Mouse (Mus musculus) c-Kit-positive CD71-negative TER-119-negative erythroid progenitor cells, embryonic 14.5 days (primary cell): ENCODE measurements around the gene Olfr1257.
"Not testable (repeated sequence)": the region's sequence is repeated elsewhere in the genome, so short reads cannot be mapped to it uniquely, and the experiment has no call there.

Experiments used
- DNase-seq: peaks from one replicate; pipeline ENCODE4 v3.0.0-alpha.2; 2013; ENCODE audit warnings: low read depth

Olfr1257 gene

DNA sequence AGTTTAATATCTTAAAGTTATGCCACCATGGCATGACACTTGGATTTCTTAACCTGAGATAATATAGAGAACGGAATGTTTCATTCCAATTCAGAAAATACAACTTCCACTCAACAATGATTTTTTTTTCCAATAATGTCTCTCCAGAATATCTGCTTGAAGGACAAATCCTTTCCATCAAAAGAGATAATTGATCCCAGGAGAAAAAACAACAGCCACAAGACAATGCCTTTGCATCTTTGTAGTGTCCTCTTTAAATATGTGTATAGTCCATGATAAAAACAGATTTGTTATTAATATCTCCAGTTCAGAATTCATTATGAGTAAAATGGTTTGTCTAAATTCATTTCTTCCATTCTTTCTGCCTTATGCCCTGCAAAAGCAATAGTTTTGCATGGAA, at the start of gene Olfr1257:
TSS of gene Olfr1257 (plus strand) at position 301 of the 400 bp plus-strand sequence.
- no peak for DNase-seq

DNA sequence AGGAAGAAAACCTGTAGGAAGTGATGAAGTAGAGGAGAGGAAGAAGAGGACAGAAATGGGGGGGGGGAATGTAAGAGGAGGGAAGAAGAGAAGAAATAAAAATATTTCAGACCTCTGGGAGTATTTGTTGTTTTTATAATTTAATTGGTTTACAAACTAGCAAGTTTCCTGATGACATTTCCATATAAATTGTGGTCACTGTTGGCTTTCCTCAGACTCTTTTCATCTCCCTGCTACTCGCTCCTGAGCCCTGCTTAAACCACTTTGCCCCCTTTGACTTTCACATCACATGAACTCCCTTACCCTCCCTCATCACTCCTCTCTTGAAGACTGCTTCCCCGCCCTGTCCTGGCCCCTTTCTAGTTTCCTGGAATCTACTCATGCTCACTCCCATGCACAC, 36.8 kb upstream of the Olfr1257 start, which contains the start of gene Olfr1256:
TSS of gene Olfr1256 (minus strand) at position 101 of the 400 bp plus-strand sequence.
- DNase-seq, result no peak

DNA sequence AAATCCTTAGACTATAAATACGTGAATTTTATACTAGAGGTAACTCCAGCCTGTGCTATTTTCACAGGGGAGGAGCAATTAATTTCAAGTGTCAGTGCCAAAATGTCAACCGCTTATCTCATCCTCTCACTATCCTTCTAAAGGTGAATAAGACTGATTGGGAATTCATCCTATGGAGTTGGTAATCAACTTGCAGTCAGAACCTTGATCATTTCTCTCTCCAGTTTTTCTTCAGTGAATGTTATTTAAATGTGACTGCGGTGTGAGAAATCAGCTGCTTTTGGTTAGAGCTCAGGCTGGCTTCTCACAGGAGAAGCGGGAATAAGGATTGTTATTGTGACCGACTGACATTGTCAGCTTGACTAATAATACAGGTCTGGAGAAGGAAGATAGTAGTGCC, 30.1 kb upstream of the Olfr1257 start, which contains the start of gene Olfr48:
TSS of gene Olfr48 (minus strand) at position 101 of the 400 bp plus-strand sequence.
- DNase-seq, result no peak

DNA sequence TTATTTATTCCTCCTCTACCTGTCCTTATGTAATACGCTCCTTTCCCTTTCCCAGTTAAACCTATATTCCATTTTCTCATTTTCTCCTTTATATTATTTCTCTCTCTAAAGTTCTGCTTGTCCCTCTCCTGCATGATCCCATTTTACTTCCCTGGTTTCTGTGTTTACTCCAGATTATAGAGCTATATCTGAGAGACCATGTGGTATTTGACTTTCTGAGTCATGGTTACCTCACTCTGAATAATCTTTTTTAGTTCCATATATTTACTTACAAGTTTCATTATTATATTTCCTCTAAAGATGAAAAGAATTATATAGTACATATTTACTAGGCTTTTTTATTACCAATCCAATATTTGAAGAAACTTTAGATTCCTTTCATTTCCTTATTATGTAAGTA, 29.0 kb upstream of the Olfr1257 start:
- no peak for DNase-seq

DNA sequence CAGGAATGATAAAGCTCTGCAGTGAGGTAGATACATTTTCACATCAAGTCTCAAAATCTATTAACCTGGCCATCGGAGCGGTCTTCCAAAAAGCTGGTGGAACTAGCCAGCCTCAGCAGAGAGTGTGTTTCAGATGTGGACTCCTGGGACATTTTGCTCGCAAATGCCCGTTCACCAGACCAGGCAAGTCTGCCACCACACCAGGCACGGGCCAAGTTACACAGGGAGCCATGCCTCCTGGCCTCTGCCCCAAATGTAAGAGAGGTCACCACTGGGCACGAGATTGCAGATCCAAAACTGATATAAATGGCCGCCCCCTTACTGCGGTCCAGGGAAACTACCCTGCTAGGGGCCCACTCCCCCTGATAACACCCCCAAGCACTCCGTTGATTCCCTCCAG, 34.4 kb downstream of the Olfr1257 start:
- not testable (repeated sequence) for DNase-seq

DNA sequence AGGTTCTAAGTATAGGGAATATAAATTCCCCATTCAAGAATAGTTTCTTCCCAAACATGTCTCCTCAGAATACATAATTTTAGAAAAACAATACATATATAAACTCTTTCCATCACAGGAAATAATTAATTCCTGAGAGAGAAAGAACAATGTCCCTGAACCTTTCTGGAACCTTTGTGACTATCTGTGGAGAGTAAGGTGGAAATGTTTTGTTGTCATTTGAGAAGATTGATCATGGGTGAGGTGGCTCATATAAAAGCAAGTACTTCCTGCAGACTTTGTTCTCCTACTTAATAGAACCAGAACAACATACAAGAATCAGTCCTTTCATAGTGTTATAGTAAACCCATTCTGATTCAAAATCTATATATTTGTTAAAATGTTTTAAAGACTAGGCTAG, 48.8 kb downstream of the Olfr1257 start, which contains the start of gene Olfr1258:
TSS of gene Olfr1258 (plus strand) at position 301 of the 400 bp plus-strand sequence.
- DNase-seq, result no peak
